Mouse (Mus musculus): ENCODE data around the gene Bbs9. TPM values are rescaled to one million over a fixed set of nuclear protein-coding genes. Genes with fewer than 3 reads are reported as not detected.
"Not testable (repeated sequence)": the region's sequence is repeated elsewhere in the genome, so short reads cannot be mapped to it uniquely, and the experiment has no call there.

Gene Bbs9
- polyA plus RNA-seq, 1 experiment from 2014 or later = 15.0 TPM

DNA sequence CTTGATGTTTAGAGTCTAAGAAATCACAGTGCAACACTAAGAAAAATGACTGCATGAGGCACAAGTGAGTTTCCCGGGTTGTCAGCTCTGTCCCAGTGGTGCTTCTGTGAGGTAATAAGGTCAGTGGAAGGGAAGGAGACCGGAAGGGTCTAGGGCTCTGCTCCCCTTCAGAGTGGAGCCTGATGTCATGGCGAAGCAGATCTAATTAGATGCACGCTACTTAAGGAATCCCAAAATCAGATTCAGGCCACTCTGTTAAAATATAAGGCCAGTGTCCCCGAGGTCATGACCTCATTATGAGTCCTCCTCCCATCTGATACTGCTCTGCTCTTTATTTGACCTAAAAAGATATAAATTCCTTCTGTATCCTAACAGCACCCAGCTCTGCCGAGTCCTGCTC, 361.5 kb downstream of the Bbs9 start:
- Histone ChIP-seq H3K9ac (no peak overlapping the region), H3K4me2 (replicated peaks) (no peak overlapping the region), H3K36me3 (no peaks in the 10 kb centered on the region), H3K9me3 (replicated peaks) (no peaks in the 10 kb centered on the region), H3K27ac (replicated peaks) (no peak overlapping the region), H3K4me3 (replicated peaks) (no peak overlapping the region), H3K27me3 (no peaks in the 10 kb centered on the region), H3K4me1 (peaks cover 21% of the 10 kb centered on the region)
- WGBS = 44% methylated on average over 6 of the region's 6 CpGs
- no peak for ATAC-seq (ENCODE audit: insufficient number of reproducible peaks, low FRiP score, low TSS enrichment, low read depth)

- Histone ChIP-seq H3K4me2 (replicated peaks) (no peak overlapping the region), H3K36me3 (no peaks in the 10 kb centered on the region), H3K27me3 (no peaks in the 10 kb centered on the region), H3K4me1 (peaks cover 21% of the 10 kb centered on the region), H3K9me3 (replicated peaks) (no peaks in the 10 kb centered on the region), H3K27ac (replicated peaks) (no peak overlapping the region), H3K9ac (no peak overlapping the region), H3K4me3 (replicated peaks) (no peak overlapping the region)
- no peak for ATAC-seq (ENCODE audit: insufficient number of reproducible peaks, low FRiP score, low TSS enrichment, low read depth)
- 43% methylated on average over 4 of the region's 4 CpGs for WGBS
These were observed 362.2 kb downstream of the Bbs9 start for GRCm38 (mm10) chr9:22837702-22838210.

- H3K36me3 ChIP-seq = no peaks in the 10 kb centered on the region
- no peak overlapping the region for H3K4me2 ChIP-seq (replicated peaks)
- ATAC-seq (ENCODE audit: insufficient number of reproducible peaks, low FRiP score, low TSS enrichment, low read depth) = no peak
- no peak overlapping the region for H3K27ac ChIP-seq (replicated peaks)
- no peaks in the 10 kb centered on the region for H3K4me1 ChIP-seq
- H3K27me3 ChIP-seq = no peaks in the 10 kb centered on the region
- 85% methylated on average over 2 of the region's 2 CpGs for WGBS
- H3K9ac ChIP-seq = no peak overlapping the region
- no peak overlapping the region for H3K4me3 ChIP-seq (replicated peaks)
- H3K9me3 ChIP-seq (replicated peaks) = no peaks in the 10 kb centered on the region
These were observed 370.5 kb downstream of the Bbs9 start for GRCm38 (mm10) chr9:22846048-22846447.

DNA sequence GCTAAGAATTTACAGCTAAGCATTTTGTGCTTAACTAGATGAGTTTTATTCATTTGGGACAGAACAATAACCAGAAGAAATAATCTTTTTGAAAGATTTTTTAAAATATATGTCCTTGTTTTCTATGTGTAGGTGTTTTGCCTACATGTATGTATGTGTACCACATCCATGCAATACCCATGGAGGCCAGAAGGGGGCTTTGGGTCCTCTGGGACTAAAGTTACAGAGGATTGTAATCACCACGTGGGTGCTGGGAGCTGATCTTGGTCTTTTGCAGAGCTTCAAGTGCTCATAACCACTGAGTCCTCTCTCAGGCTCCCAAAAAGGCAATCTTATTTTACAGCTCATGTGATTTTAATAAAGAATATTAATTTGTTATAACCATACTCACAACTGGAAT, 371.3 kb downstream of the Bbs9 start:
- H3K4me1 ChIP-seq = no peaks in the 10 kb centered on the region
- WGBS = 65% methylated on average over 1 of the region's 1 CpGs
- no peak for ATAC-seq (ENCODE audit: insufficient number of reproducible peaks, low FRiP score, low TSS enrichment, low read depth)
- H3K9ac ChIP-seq = no peak overlapping the region
- no peaks in the 10 kb centered on the region for H3K36me3 ChIP-seq
- no peak overlapping the region for H3K4me2 ChIP-seq (replicated peaks)
- H3K27me3 ChIP-seq = no peaks in the 10 kb centered on the region
- H3K27ac ChIP-seq (replicated peaks) = no peak overlapping the region
- no peak overlapping the region for H3K4me3 ChIP-seq (replicated peaks)
- no peaks in the 10 kb centered on the region for H3K9me3 ChIP-seq (replicated peaks)

GRCm38 (mm10) chr9:22848800-22849199, 373.3 kb downstream of the Bbs9 start:
- WGBS = 81% methylated on average over 3 of the region's 3 CpGs
- Histone ChIP-seq H3K27ac (replicated peaks) (no peak overlapping the region), H3K4me1 (no peaks in the 10 kb centered on the region), H3K27me3 (no peaks in the 10 kb centered on the region), H3K9ac (no peak overlapping the region), H3K4me3 (replicated peaks) (no peak overlapping the region), H3K9me3 (replicated peaks) (no peaks in the 10 kb centered on the region), H3K4me2 (replicated peaks) (no peak overlapping the region), H3K36me3 (no peaks in the 10 kb centered on the region)
- ATAC-seq (ENCODE audit: insufficient number of reproducible peaks, low FRiP score, low TSS enrichment, low read depth) = no peak

- no peaks in the 10 kb centered on the region for H3K9me3 ChIP-seq (replicated peaks)
- no peaks in the 10 kb centered on the region for H3K27me3 ChIP-seq
- no peak overlapping the region for H3K27ac ChIP-seq (replicated peaks)
- H3K36me3 ChIP-seq = no peaks in the 10 kb centered on the region
- H3K4me1 ChIP-seq = no peaks in the 10 kb centered on the region
- H3K4me2 ChIP-seq (replicated peaks) = no peak overlapping the region
- WGBS = 55% methylated on average over 4 of the region's 4 CpGs
- H3K9ac ChIP-seq = no peak overlapping the region
- ATAC-seq (ENCODE audit: insufficient number of reproducible peaks, low FRiP score, low TSS enrichment, low read depth) = no peak
- no peak overlapping the region for H3K4me3 ChIP-seq (replicated peaks)
These were observed 373.7 kb downstream of the Bbs9 start for GRCm38 (mm10) chr9:22849212-22849611.

GRCm38 (mm10) chr9:22869147-22869546, 393.6 kb downstream of the Bbs9 start:
- H3K36me3 ChIP-seq; ATAC-seq (ENCODE audit: insufficient number of reproducible peaks, low FRiP score, low TSS enrichment, low read depth); H3K4me3 ChIP-seq (replicated peaks); H3K27me3 ChIP-seq; H3K27ac ChIP-seq (replicated peaks); H3K9ac ChIP-seq; H3K4me1 ChIP-seq; H3K9me3 ChIP-seq (replicated peaks); H3K4me2 ChIP-seq (replicated peaks): not testable (repeated sequence)
- WGBS = 89% methylated on average over 6 of the region's 6 CpGs

DNA sequence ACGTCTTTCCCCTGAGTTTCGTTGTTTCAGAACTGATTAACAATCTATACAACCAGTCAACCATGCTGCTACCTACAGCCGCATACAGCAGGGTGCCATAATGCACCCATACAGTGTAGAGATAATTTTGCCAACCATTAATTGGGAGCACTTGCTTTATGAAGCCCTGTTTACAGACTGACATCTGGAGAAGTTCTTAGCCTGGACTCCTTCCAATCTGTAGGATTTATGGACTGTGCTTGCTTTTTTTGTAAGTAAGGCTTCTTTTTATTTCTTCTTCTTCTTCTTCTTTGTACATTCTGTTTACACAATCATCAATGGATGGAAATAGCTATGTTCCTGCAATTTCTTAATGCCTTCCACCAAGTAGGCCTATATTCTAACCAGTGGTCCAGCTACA, 395.1 kb downstream of the Bbs9 start:
- ATAC-seq (ENCODE audit: insufficient number of reproducible peaks, low FRiP score, low TSS enrichment, low read depth) = no peak
- WGBS = 75% methylated on average over 3 of the region's 3 CpGs

GRCm38 (mm10) chr9:22875231-22875630, 399.7 kb downstream of the Bbs9 start:
- H3K9me3 ChIP-seq (replicated peaks) = no peaks in the 10 kb centered on the region
- no peaks in the 10 kb centered on the region for H3K4me1 ChIP-seq
- no peak overlapping the region for H3K27ac ChIP-seq (replicated peaks)
- H3K4me2 ChIP-seq (replicated peaks) = no peak overlapping the region
- no peak for ATAC-seq (ENCODE audit: insufficient number of reproducible peaks, low FRiP score, low TSS enrichment, low read depth)
- H3K36me3 ChIP-seq = no peaks in the 10 kb centered on the region
- WGBS = 75% methylated on average over 1 of the region's 1 CpGs
- no peak overlapping the region for H3K4me3 ChIP-seq (replicated peaks)
- no peaks in the 10 kb centered on the region for H3K27me3 ChIP-seq
- no peak overlapping the region for H3K9ac ChIP-seq

More for the DNA sequence above, 395.1 kb downstream of the Bbs9 start:
- H3K9ac ChIP-seq = no peak overlapping the region
- no peak overlapping the region for H3K27ac ChIP-seq (replicated peaks)
- no peaks in the 10 kb centered on the region for H3K36me3 ChIP-seq
- no peaks in the 10 kb centered on the region for H3K27me3 ChIP-seq
- no peak overlapping the region for H3K4me2 ChIP-seq (replicated peaks)
- H3K4me3 ChIP-seq (replicated peaks) = no peak overlapping the region
- no peaks in the 10 kb centered on the region for H3K4me1 ChIP-seq
- no peaks in the 10 kb centered on the region for H3K9me3 ChIP-seq (replicated peaks)

- Histone ChIP-seq H3K4me3 (replicated peaks) (no peak overlapping the region), H3K36me3 (no peaks in the 10 kb centered on the region), H3K27ac (replicated peaks) (no peak overlapping the region), H3K9ac (no peak overlapping the region), H3K27me3 (no peaks in the 10 kb centered on the region), H3K4me1 (no peaks in the 10 kb centered on the region), H3K9me3 (replicated peaks) (no peaks in the 10 kb centered on the region), H3K4me2 (replicated peaks) (no peak overlapping the region)
- ATAC-seq (ENCODE audit: insufficient number of reproducible peaks, low FRiP score, low TSS enrichment, low read depth) = no peak
- WGBS = 82% methylated on average over 3 of the region's 3 CpGs
These were observed 403.8 kb downstream of the Bbs9 start for GRCm38 (mm10) chr9:22879266-22879665.

- no peak for ATAC-seq (ENCODE audit: insufficient number of reproducible peaks, low FRiP score, low TSS enrichment, low read depth)
- H3K4me1 ChIP-seq = no peaks in the 10 kb centered on the region
- no peak overlapping the region for H3K4me3 ChIP-seq (replicated peaks)
- H3K36me3 ChIP-seq = no peaks in the 10 kb centered on the region
- 82% methylated on average over 4 of the region's 4 CpGs for WGBS
- H3K27me3 ChIP-seq = no peaks in the 10 kb centered on the region
- no peak overlapping the region for H3K27ac ChIP-seq (replicated peaks)
- H3K9me3 ChIP-seq (replicated peaks) = no peaks in the 10 kb centered on the region
- H3K4me2 ChIP-seq (replicated peaks) = no peak overlapping the region
- no peak overlapping the region for H3K9ac ChIP-seq
These were observed 410.8 kb downstream of the Bbs9 start for GRCm38 (mm10) chr9:22886351-22886750.

DNA sequence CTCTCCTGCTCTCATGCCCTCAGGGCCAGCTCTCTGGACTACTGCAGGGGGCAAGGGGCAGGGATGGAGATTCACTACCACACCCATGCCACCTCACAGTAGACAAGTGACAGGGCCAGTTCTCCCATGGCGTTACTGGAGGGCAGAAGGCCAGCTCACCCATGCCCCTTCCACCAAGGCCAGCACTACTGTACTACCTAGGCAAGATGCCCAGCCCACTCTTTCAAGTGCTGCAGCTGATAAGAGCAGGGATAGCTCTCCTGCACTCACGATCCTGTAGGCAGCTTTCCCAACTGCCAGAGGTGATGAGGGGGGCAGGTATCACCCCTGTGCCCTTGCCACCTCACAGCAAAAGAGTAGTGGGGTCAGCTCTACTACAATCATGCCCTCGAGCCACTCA, 429.9 kb downstream of the Bbs9 start:
- no peak overlapping the region for H3K4me3 ChIP-seq (replicated peaks)
- no peaks in the 10 kb centered on the region for H3K27me3 ChIP-seq
- H3K27ac ChIP-seq (replicated peaks) = no peak overlapping the region
- H3K9ac ChIP-seq = no peak overlapping the region
- H3K4me2 ChIP-seq (replicated peaks) = no peak overlapping the region
- no peak for ATAC-seq (ENCODE audit: insufficient number of reproducible peaks, low FRiP score, low TSS enrichment, low read depth)
- H3K9me3 ChIP-seq (replicated peaks) = no peaks in the 10 kb centered on the region
- WGBS = 70% methylated on average over 3 of the region's 3 CpGs
- no peaks in the 10 kb centered on the region for H3K36me3 ChIP-seq
- H3K4me1 ChIP-seq = no peaks in the 10 kb centered on the region
